8 mouse cellular contexts compared by ENCODE assay signal in the genomic region with DNA sequence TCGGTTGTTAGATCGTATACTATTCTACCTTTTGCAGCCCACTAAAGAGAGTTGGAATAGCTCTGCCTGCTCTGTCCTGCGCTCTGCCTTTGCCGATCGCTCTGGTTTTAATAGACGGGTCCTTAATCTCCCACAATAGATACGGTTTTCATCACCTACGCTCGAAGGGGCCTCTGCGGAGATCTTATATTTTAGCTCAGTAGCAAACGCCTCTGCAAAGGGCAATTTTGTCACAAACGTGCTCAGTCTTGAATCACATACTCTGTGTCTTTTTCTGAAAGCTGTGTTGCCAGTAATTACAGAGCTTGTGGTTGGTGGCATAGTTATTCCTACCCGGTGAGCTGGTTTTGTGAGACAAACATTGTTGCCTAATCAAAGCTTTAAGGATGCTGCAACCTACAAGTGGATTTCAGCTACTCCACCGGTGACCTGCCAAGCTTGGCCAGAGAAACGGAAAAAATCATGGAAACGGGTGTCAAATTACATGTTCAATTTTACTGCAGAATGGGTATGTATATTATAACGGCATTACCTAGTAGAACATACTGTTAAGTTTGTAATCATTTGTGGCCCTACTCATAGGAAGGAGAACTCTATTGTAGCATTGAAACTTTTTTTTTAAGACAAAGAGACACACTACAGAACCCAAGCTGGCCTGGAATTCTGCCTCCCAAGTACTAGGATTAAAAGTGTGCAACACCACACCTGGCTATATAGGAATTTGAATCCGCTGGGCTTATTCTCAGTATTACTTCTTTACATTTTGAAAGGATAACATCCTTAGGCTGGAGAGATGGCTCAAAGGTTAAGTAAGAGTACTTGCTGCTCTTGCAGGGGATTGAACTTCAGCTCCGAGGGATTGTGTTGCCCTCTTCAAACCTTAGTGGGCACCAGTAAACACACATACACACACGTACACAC. TPM values are rescaled to one million over a fixed set of nuclear protein-coding genes. Genes with fewer than 3 reads are reported as not detected.
DNase-seq lines count a peak whose midpoint lies in the region; ATAC-seq and TF ChIP-seq lines count a peak whose summit lies in the region.

No protein-coding gene starts in this region.

- no peak for DNase-seq in gastrocnemius, adult 2 months
- no peak for DNase-seq in gastrocnemius, postnatal 10 days
- DNase-seq in G1E (ENCODE audit: low spot score): no peak
- no peak for DNase-seq in gastrocnemius, postnatal 25 days
- no peak for DNase-seq in gastrocnemius, adult 18-20 months (ENCODE audit: low spot score)

- no peak for TF ChIP-seq CTCF in gastrocnemius, adult 2 months (IDR thresholded peaks at IDR 0.05)
- no peak for TF ChIP-seq CTCF in G1E (IDR thresholded peaks at IDR 0.05; ENCODE audit: low read depth, low read length)

- intact Hi-C loops in gastrocnemius, adult 2 months (cut with DNase I): loop anchor here (2.0 kb wide), 1 partner anchor 13 kb away; a partner anchor contains a TSS

- peaks cover 39% of the 10 kb centered on the region for H3K36me3 ChIP-seq in G1E (replicated peaks)
- peaks cover 28% of the 10 kb centered on the region for H3K36me3 ChIP-seq in heart, embryonic 13.5 days
- H3K36me3 ChIP-seq in liver, embryonic 16.5 days (ENCODE audit: control insufficient read depth, insufficient read depth): no peaks in the 10 kb centered on the region
- no peaks in the 10 kb centered on the region for H3K36me3 ChIP-seq in stomach, embryonic 16.5 days (ENCODE audit: control insufficient read depth, insufficient read depth, low read length)

- H3K9ac ChIP-seq in heart, embryonic 13.5 days: peak overlapping the region; percentile 71
- H3K9ac ChIP-seq in liver, embryonic 16.5 days (ENCODE audit: low read depth, low read length): peak overlapping the region; percentile 87; the same call in 1 of the 2 replicates
- peak overlapping the region; percentile 17; the same call in 1 of the 2 replicates for H3K9ac ChIP-seq in stomach, embryonic 16.5 days (ENCODE audit: low read length)

- peaks cover 46% of the 10 kb centered on the region for H3K4me1 ChIP-seq in G1E (ENCODE audit: insufficient read depth, low read depth, low read length)
- H3K4me1 ChIP-seq in heart, embryonic 13.5 days: peaks cover 19% of the 10 kb centered on the region
- peaks cover 14% of the 10 kb centered on the region for H3K4me1 ChIP-seq in liver, embryonic 16.5 days (ENCODE audit: control insufficient read depth, low read depth, low read length)
- 0 out of 2 replicates have a peak, but pooled peaks cover 2% of the 10 kb centered on the region for H3K4me1 ChIP-seq in stomach, embryonic 16.5 days (ENCODE audit: control insufficient read depth, insufficient read depth, low read length)

- ATAC-seq in G1E (ENCODE audit: extremely low read depth, insufficient number of reproducible peaks, low FRiP score, poor library complexity, severe bottlenecking): no peak
- no peak for ATAC-seq in heart, embryonic 13.5 days (ENCODE audit: extremely low read depth, insufficient number of reproducible peaks, low FRiP score, low TSS enrichment)
- no peak for ATAC-seq in liver, embryonic 16.5 days (ENCODE audit: low read depth)
- no peak for ATAC-seq in stomach, embryonic 16.5 days (ENCODE audit: insufficient read depth, low FRiP score)

- peak overlapping the region; percentile 88 for H3K27ac ChIP-seq in gastrocnemius, adult 2 months
- no peak overlapping the region for H3K27ac ChIP-seq in heart, embryonic 13.5 days (replicated peaks)
- no peak overlapping the region for H3K27ac ChIP-seq in liver, embryonic 16.5 days (ENCODE audit: low read length)
- H3K27ac ChIP-seq in stomach, embryonic 16.5 days (ENCODE audit: low read length): no peak overlapping the region

- H3K4me3 ChIP-seq in gastrocnemius, adult 2 months: peak overlapping the region; percentile 85
- H3K4me3 ChIP-seq in G1E (ENCODE audit: low read depth, low read length): peak overlapping the region; percentile 99; the same call in 1 of the 2 replicates
- peak overlapping the region; percentile 83 for H3K4me3 ChIP-seq in heart, embryonic 13.5 days
- peak overlapping the region; percentile 85 for H3K4me3 ChIP-seq in liver, embryonic 16.5 days (ENCODE audit: low read depth, low read length)
- peak overlapping the region; percentile 86 for H3K4me3 ChIP-seq in stomach, embryonic 16.5 days (replicated peaks; ENCODE audit: low read length)

- no peaks in the 10 kb centered on the region for H3K9me3 ChIP-seq in G1E (replicated peaks)
- no peaks in the 10 kb centered on the region for H3K9me3 ChIP-seq in heart, embryonic 13.5 days
- H3K9me3 ChIP-seq in liver, embryonic 16.5 days (replicated peaks; ENCODE audit: control insufficient read depth, low read length): no peaks in the 10 kb centered on the region
- no peaks in the 10 kb centered on the region for H3K9me3 ChIP-seq in stomach, embryonic 16.5 days (replicated peaks; ENCODE audit: control insufficient read depth, low read length)

- peak overlapping the region; percentile 92 for H3K4me2 ChIP-seq in heart, embryonic 13.5 days
- peak overlapping the region; percentile 98 for H3K4me2 ChIP-seq in liver, embryonic 16.5 days (ENCODE audit: low read depth, low read length)
- H3K4me2 ChIP-seq in stomach, embryonic 16.5 days (ENCODE audit: low read depth, low read length): peak overlapping the region; percentile 70

- H3K27me3 ChIP-seq in G1E (ENCODE audit: insufficient read depth, low read length): no peaks in the 10 kb centered on the region
- no peaks in the 10 kb centered on the region for H3K27me3 ChIP-seq in heart, embryonic 13.5 days (replicated peaks)
- H3K27me3 ChIP-seq in liver, embryonic 16.5 days (ENCODE audit: control insufficient read depth, insufficient read depth, low read depth, low read length): no peaks in the 10 kb centered on the region
- H3K27me3 ChIP-seq in stomach, embryonic 16.5 days (ENCODE audit: control insufficient read depth, insufficient read depth, low read length): no peaks in the 10 kb centered on the region

- WGBS in heart, embryonic 13.5 days: 27% methylated on average over 20 of the region's 20 CpGs
- 36% methylated on average over 20 of the region's 20 CpGs for WGBS in liver, embryonic 16.5 days (ENCODE audit: insufficient replicate concordance)
- 27% methylated on average over 20 of the region's 20 CpGs for WGBS in stomach, embryonic 16.5 days

RNA-seq across cellular contexts. Expression of a gene that starts 1.1 kb away (rescaled TPM):
- 10 to 100 TPM; 66.0 to 68.1 TPM for total RNA-seq in gastrocnemius, adult 2 months (2021)
- total RNA-seq in gastrocnemius, postnatal 10 days (2021): 10 to 100 TPM; 57.9 to 62.4 TPM
- total RNA-seq in G1E (2014; fragmentation: Nextera tagmentation) (259 and 329 TPM in 2 replicates), G1E (2017) (278 and 280 TPM in 2 replicates)
- polyA plus RNA-seq in G1E (2012): 226 and 248 TPM in 2 replicates
- 92.2 and 95.7 TPM in 2 replicates for polyA plus RNA-seq in heart, embryonic 13.5 days (2015; fragmentation: Nextera tagmentation; extraction: Ambion mirVana)
- 76.8 and 85.6 TPM in 2 replicates for polyA plus RNA-seq in liver, embryonic 16.5 days (2015; fragmentation: Nextera tagmentation; extraction: Ambion mirVana)
- polyA plus RNA-seq in stomach, embryonic 16.5 days (2015; fragmentation: Nextera tagmentation; extraction: Ambion mirVana): 141 and 149 TPM in 2 replicates
- total RNA-seq in gastrocnemius, postnatal 25 days (2021): 10 to 100 TPM; 58.6 to 64.9 TPM
- total RNA-seq in gastrocnemius, adult 18-20 months (2021): 10 to 100 TPM; 65.9 to 69.0 TPM

RNA-seq across cellular contexts. Expression of a gene that starts 13.6 kb away (rescaled TPM):
- total RNA-seq in gastrocnemius, adult 2 months (2021): 10 to 100 TPM; 15.2 to 16.0 TPM
- 10 to 100 TPM; 20.9 to 24.2 TPM for total RNA-seq in gastrocnemius, postnatal 10 days (2021)
- total RNA-seq in G1E (2014; fragmentation: Nextera tagmentation): 115 and 118 TPM in 2 replicates
- 154 and 155 TPM in 2 replicates for total RNA-seq in G1E (2017)
- polyA plus RNA-seq in G1E (2012): 42.1 and 58.6 TPM in 2 replicates
- 80.1 and 86.7 TPM in 2 replicates for polyA plus RNA-seq in heart, embryonic 13.5 days (2015; fragmentation: Nextera tagmentation; extraction: Ambion mirVana)
- polyA plus RNA-seq in liver, embryonic 16.5 days (2015; fragmentation: Nextera tagmentation; extraction: Ambion mirVana): 49.8 and 52.7 TPM in 2 replicates
- 115 and 124 TPM in 2 replicates for polyA plus RNA-seq in stomach, embryonic 16.5 days (2015; fragmentation: Nextera tagmentation; extraction: Ambion mirVana)
- total RNA-seq in gastrocnemius, postnatal 25 days (2021): 10 to 100 TPM; 13.6 to 14.4 TPM
- 10 to 100 TPM; 13.5 to 15.5 TPM for total RNA-seq in gastrocnemius, adult 18-20 months (2021)

RNA-seq across cellular contexts. Expression of a gene that starts 13.8 kb away (rescaled TPM):
- total RNA-seq in gastrocnemius, adult 2 months (2021): 10 to 100 TPM in 1 of 2 experiments, 1 to 10 TPM in 1; 8.1 to 10.3 TPM
- total RNA-seq in gastrocnemius, postnatal 10 days (2021): 10 to 100 TPM; 12.9 to 14.1 TPM
- total RNA-seq in G1E (2014; fragmentation: Nextera tagmentation) (90.9 and 98.0 TPM in 2 replicates), G1E (2017) (39.2 and 44.0 TPM in 2 replicates)
- polyA plus RNA-seq in G1E (2012): 94.6 and 96.1 TPM in 2 replicates
- polyA plus RNA-seq in heart, embryonic 13.5 days (2015; fragmentation: Nextera tagmentation; extraction: Ambion mirVana): 27.4 and 29.4 TPM in 2 replicates
- polyA plus RNA-seq in liver, embryonic 16.5 days (2015; fragmentation: Nextera tagmentation; extraction: Ambion mirVana): 17.3 and 19.0 TPM in 2 replicates
- 25.4 and 29.2 TPM in 2 replicates for polyA plus RNA-seq in stomach, embryonic 16.5 days (2015; fragmentation: Nextera tagmentation; extraction: Ambion mirVana)
- 1 to 10 TPM; 6.6 to 8.5 TPM for total RNA-seq in gastrocnemius, postnatal 25 days (2021)
- total RNA-seq in gastrocnemius, adult 18-20 months (2021): 1 to 10 TPM; 9.5 to 9.8 TPM

Comparison
In these comparisons a context has a peak if more than half of its experiments do, and no peak if none do; other contexts are left out.
1. H3K9ac ChIP-seq: peak in every context shown above with its lines; median percentile 87 in liver, embryonic 16.5 days; 71 in heart, embryonic 13.5 days; 17 in stomach, embryonic 16.5 days.
2. RNA of a gene that starts 13.6 kb away (total RNA-seq): 115 to 155 TPM in G1E; 20.9 to 24.2 TPM in gastrocnemius, postnatal 10 days, 15.2 to 16.0 TPM in gastrocnemius, adult 2 months, 13.5 to 15.5 TPM in gastrocnemius, adult 18-20 months and 13.6 to 14.4 TPM in gastrocnemius, postnatal 25 days; every median in the first group is over 4 times any median in the second.
3. Peak in every context shown above with its lines, with median percentiles within 50 percentile points of each other: H3K4me3 ChIP-seq and H3K4me2 ChIP-seq.